8 mouse cellular contexts compared by ENCODE assay signal in the genomic region with DNA sequence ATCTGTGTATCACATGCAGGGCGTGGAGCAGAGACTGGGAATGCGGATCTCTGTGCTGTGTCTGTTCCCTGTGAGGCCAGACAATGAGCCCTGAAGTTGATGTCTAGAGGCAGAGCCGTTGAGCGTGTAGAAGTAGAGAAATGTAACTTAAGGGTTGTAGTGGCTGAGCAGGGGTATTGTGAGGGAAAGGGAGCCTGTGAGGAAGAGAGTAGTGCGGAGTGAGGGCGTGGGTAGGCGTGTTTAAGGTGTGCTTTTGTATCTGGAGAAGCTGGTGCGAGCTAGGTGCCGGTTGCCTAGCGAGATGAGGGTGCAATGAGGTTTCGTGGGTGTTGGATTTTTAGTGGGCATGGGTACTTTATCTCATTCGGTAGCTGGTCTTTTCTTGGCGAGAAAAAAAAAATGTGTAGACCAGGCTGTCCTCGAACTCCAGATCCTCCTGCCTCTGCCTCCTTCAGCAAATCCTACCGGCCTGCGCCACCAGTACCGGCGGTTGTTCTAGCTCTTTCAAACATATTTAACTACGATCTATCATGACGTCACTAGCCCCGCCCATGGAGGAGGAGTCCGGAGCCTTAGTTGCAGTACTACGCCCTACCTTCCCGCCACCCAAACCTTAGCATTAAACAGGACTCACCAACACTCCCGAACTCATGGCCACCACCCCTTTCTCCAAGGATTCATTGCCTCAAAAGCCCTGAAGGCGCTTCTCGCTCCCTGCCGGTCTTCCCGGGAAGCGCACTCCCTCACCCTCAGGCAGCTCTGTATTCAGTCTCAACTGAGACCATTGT. TPM values are rescaled to one million over a fixed set of nuclear protein-coding genes. Genes with fewer than 3 reads are reported as not detected.
DNase-seq lines count a peak whose midpoint lies in the region; ATAC-seq and TF ChIP-seq lines count a peak whose summit lies in the region.

No protein-coding gene starts in this region.

- no peaks in the 10 kb centered on the region for H3K36me3 ChIP-seq in CH12.LX (replicated peaks in 1 of 2; ENCODE audit: control insufficient read depth in 1 of 2, insufficient read depth in 1 of 2, low read length in 1 of 2)
- H3K36me3 ChIP-seq in forebrain, embryonic 11.5 days (ENCODE audit: control insufficient read depth, insufficient read depth, low read length) = no peaks in the 10 kb centered on the region
- H3K36me3 ChIP-seq in heart, postnatal 0 days (replicated peaks; ENCODE audit: control insufficient read depth, insufficient read depth, low read length) = no peaks in the 10 kb centered on the region
- H3K36me3 ChIP-seq in liver, embryonic 16.5 days (ENCODE audit: control insufficient read depth, insufficient read depth) = no peaks in the 10 kb centered on the region
- H3K36me3 ChIP-seq in neural tube, embryonic 13.5 days = no peaks in the 10 kb centered on the region
- H3K36me3 ChIP-seq in testis, adult 2 months (ENCODE audit: control insufficient read depth, insufficient read depth, low read length) = no peaks in the 10 kb centered on the region

- no peaks in the 10 kb centered on the region for H3K9me3 ChIP-seq in CH12.LX (replicated peaks; ENCODE audit: low read length)
- no peaks in the 10 kb centered on the region for H3K9me3 ChIP-seq in forebrain, embryonic 11.5 days (ENCODE audit: control insufficient read depth, low read length)
- H3K9me3 ChIP-seq in heart, postnatal 0 days (replicated peaks; ENCODE audit: control insufficient read depth, low read length) = no peaks in the 10 kb centered on the region
- H3K9me3 ChIP-seq in liver, embryonic 16.5 days (replicated peaks; ENCODE audit: control insufficient read depth, low read length) = no peaks in the 10 kb centered on the region
- no peaks in the 10 kb centered on the region for H3K9me3 ChIP-seq in neural tube, embryonic 13.5 days

- H3K9ac ChIP-seq in CH12.LX (ENCODE audit: insufficient read depth, low read depth) = peak overlapping the region; percentile 28; the same call in 1 of the 2 replicates
- H3K9ac ChIP-seq in forebrain, embryonic 11.5 days (ENCODE audit: low read length) = peak overlapping the region; percentile 66
- H3K9ac ChIP-seq in heart, postnatal 0 days (replicated peaks; ENCODE audit: low read depth, low read length) = no peak overlapping the region; the same call in 1 of the 2 replicates
- H3K9ac ChIP-seq in liver, embryonic 16.5 days (ENCODE audit: low read depth, low read length) = peak overlapping the region; percentile 52
- H3K9ac ChIP-seq in neural tube, embryonic 13.5 days = peak overlapping the region; percentile 73

- peak; percentile 35; the same call in 1 of the 2 replicates for TF ChIP-seq POLR2A in CH12.LX (IDR thresholded peaks at IDR 0.05; ENCODE audit: low read depth, low read length)
- TF ChIP-seq POLR2A in testis, adult 2 months (IDR thresholded peaks at IDR 0.05; ENCODE audit: control insufficient read depth, low read depth, low read length) = no peak

- no peaks in the 10 kb centered on the region for H3K79me2 ChIP-seq in CH12.LX (replicated peaks; ENCODE audit: control insufficient read depth, extremely low read depth, insufficient read depth, poor library complexity, severe bottlenecking)

- TF ChIP-seq RAD21 in CH12.LX (IDR thresholded peaks at IDR 0.05; ENCODE audit: low read depth, low read length) = no peak; the same call in none of the 2 replicates

- in situ Hi-C loops in CH12.LX (cut with MboI; ENCODE audit: low pct_ligation_motif_present, low pct_unique_long_range_greater_than_20kb, low sequenced_read_pairs) = loop anchor here (5.0 kb wide), 2 partner anchors 33 to 78 kb away; no protein-coding TSS in a partner anchor

- dilution Hi-C loops in CH12.LX (cut with MboI; ENCODE audit: extremely low pct_ligation_motif_present, extremely low pct_unique_long_range_greater_than_20kb, low sequenced_read_pairs) = no loop called here

- peaks cover 10 to 44% of the 10 kb centered on the region in 2 experiments; a peak in 3 of 4 replicates for H3K4me1 ChIP-seq in CH12.LX (ENCODE audit: control insufficient read depth in 1 of 2, insufficient read depth in 2 of 2)
- H3K4me1 ChIP-seq in forebrain, embryonic 11.5 days (replicated peaks; ENCODE audit: control insufficient read depth, insufficient read depth, low read length) = no peaks in the 10 kb centered on the region
- no peaks in the 10 kb centered on the region for H3K4me1 ChIP-seq in heart, postnatal 0 days (ENCODE audit: control insufficient read depth, insufficient read depth)
- H3K4me1 ChIP-seq in liver, embryonic 16.5 days (ENCODE audit: control insufficient read depth, low read depth, low read length) = peaks cover 4% of the 10 kb centered on the region
- peaks cover 15% of the 10 kb centered on the region for H3K4me1 ChIP-seq in neural tube, embryonic 13.5 days (replicated peaks)
- H3K4me1 ChIP-seq in testis, adult 2 months (ENCODE audit: control insufficient read depth, insufficient read depth, low read length) = peaks cover 2% of the 10 kb centered on the region

- H3K4me3 ChIP-seq in CH12.LX (replicated peaks in 1 of 3; ENCODE audit: low read depth in 2 of 3, low read length in 2 of 3, poor library complexity in 1 of 3) = peak overlapping the region; percentile 62 to 75 (median 69)
- peak overlapping the region; percentile 55 for H3K4me3 ChIP-seq in forebrain, embryonic 11.5 days (ENCODE audit: low read depth, low read length)
- H3K4me3 ChIP-seq in heart, postnatal 0 days (ENCODE audit: low read depth, low read length) = peak overlapping the region; percentile 41
- H3K4me3 ChIP-seq in liver, embryonic 16.5 days (ENCODE audit: low read depth, low read length) = peak overlapping the region; percentile 63
- H3K4me3 ChIP-seq in neural tube, embryonic 13.5 days = peak overlapping the region; percentile 52
- H3K4me3 ChIP-seq in testis, adult 2 months (ENCODE audit: control insufficient read depth, low read depth, low read length) = peak overlapping the region; percentile 84

- peak overlapping the region; percentile 9; the same call in 1 of the 2 replicates for H3K27ac ChIP-seq in CH12.LX (ENCODE audit: insufficient read depth, low read depth)
- 0 out of 2 replicates have a peak overlapping the region, but pooled peaks have one; percentile 50 for H3K27ac ChIP-seq in forebrain, embryonic 11.5 days (ENCODE audit: low read depth, low read length)
- no peak overlapping the region for H3K27ac ChIP-seq in heart, postnatal 0 days (ENCODE audit: low read depth)
- H3K27ac ChIP-seq in liver, embryonic 16.5 days (ENCODE audit: low read length) = no peak overlapping the region
- peak overlapping the region; percentile 90 for H3K27ac ChIP-seq in neural tube, embryonic 13.5 days (replicated peaks)
- H3K27ac ChIP-seq in testis, adult 2 months (ENCODE audit: control insufficient read depth, insufficient read depth, low read depth, low read length) = no peak overlapping the region

- WGBS in forebrain, embryonic 11.5 days = 2% methylated on average over 30 of the region's 30 CpGs
- WGBS in heart, postnatal 0 days = 1% methylated on average over 30 of the region's 30 CpGs
- WGBS in liver, embryonic 16.5 days (ENCODE audit: insufficient replicate concordance) = 4% methylated on average over 30 of the region's 30 CpGs
- 2% methylated on average over 30 of the region's 30 CpGs for WGBS in neural tube, embryonic 13.5 days

- no peaks in the 10 kb centered on the region for H3K27me3 ChIP-seq in CH12.LX (replicated peaks)
- H3K27me3 ChIP-seq in forebrain, embryonic 11.5 days (ENCODE audit: control insufficient read depth, insufficient read depth, low read length) = no peaks in the 10 kb centered on the region
- H3K27me3 ChIP-seq in heart, postnatal 0 days (ENCODE audit: control insufficient read depth, insufficient read depth, low read length) = no peaks in the 10 kb centered on the region
- no peaks in the 10 kb centered on the region for H3K27me3 ChIP-seq in liver, embryonic 16.5 days (ENCODE audit: control insufficient read depth, insufficient read depth, low read depth, low read length)
- H3K27me3 ChIP-seq in neural tube, embryonic 13.5 days = no peaks in the 10 kb centered on the region
- no peaks in the 10 kb centered on the region for H3K27me3 ChIP-seq in testis, adult 2 months (ENCODE audit: control insufficient read depth, insufficient read depth, low read length)

- DNase-seq in CH12.LX (ENCODE audit: extremely low read depth) = peak; percentile 90
- DNase-seq in c-Kit-positive CD71-positive TER-119-negative erythroid progenitor cells, embryonic 14.5 days (ENCODE audit: low read depth) = peak; percentile 85
- DNase-seq in forebrain, embryonic 11.5 days (ENCODE audit: low spot score) = peak; percentile 96
- peak; percentile 99 for DNase-seq in heart, postnatal 0 days (ENCODE audit: low spot score)
- DNase-seq in kidney, postnatal 4 days = peak; percentile 90 to 95

- peak overlapping the region; percentile 44 for H3K4me2 ChIP-seq in CH12.LX (ENCODE audit: insufficient read depth, low read depth, poor library complexity, severe bottlenecking)
- H3K4me2 ChIP-seq in forebrain, embryonic 11.5 days (ENCODE audit: low read depth, low read length, severe bottlenecking) = peak overlapping the region; percentile 63
- H3K4me2 ChIP-seq in heart, postnatal 0 days (ENCODE audit: low read depth, low read length) = peak overlapping the region; percentile 58
- peak overlapping the region; percentile 88 for H3K4me2 ChIP-seq in liver, embryonic 16.5 days (ENCODE audit: low read depth, low read length)
- peak overlapping the region; percentile 66 for H3K4me2 ChIP-seq in neural tube, embryonic 13.5 days

- peak in 1 of 2 experiments; percentile 39; a peak in 2 of 4 replicates for TF ChIP-seq CTCF in CH12.LX (conservative IDR thresholded peaks at IDR 0.05 in 1 of 2, IDR thresholded peaks at IDR 0.05 in 1 of 2; ENCODE audit: low read depth in 2 of 2, low read length in 2 of 2)
- TF ChIP-seq CTCF in heart, postnatal 0 days (IDR thresholded peaks at IDR 0.05; ENCODE audit: low read depth) = peak; percentile 74
- TF ChIP-seq CTCF in testis, adult 2 months (IDR thresholded peaks at IDR 0.05; ENCODE audit: control insufficient read depth, insufficient read depth, insufficient replicate concordance, low read depth, low read length) = peak; percentile 61

- no peak for TF ChIP-seq EP300 in CH12.LX (IDR thresholded peaks at IDR 0.05; ENCODE audit: low read length)
- TF ChIP-seq EP300 in heart, postnatal 0 days (IDR thresholded peaks at IDR 0.05; ENCODE audit: low read depth) = no peak

- peak; percentile 93 for ATAC-seq in forebrain, embryonic 11.5 days (replicated peaks; ENCODE audit: low FRiP score)
- peak; percentile 94 for ATAC-seq in heart, postnatal 0 days (ENCODE audit: insufficient read depth, low read depth)
- ATAC-seq in liver, embryonic 16.5 days (ENCODE audit: low read depth) = peak; percentile 83
- ATAC-seq in neural tube, embryonic 13.5 days (ENCODE audit: low read depth) = peak; percentile 85

RNA-seq across cellular contexts. Expression of a gene that starts 25.1 kb away (rescaled TPM):
- total RNA-seq in CH12.LX (2012; rRNA removed) = not detected in 2 replicates
- total RNA-seq in CH12.LX (2014; rRNA removed) = not detected in 2 replicates
- polyA plus RNA-seq in CH12.LX (2012; ENCODE audit: insufficient read length, low read depth) = not detected in 2 replicates
- polyA plus RNA-seq in forebrain, embryonic 11.5 days (2014; fragmentation: Nextera tagmentation; extraction: Ambion mirVana) = not detected in 2 replicates
- total RNA-seq in heart, postnatal 0 days (2014; rRNA removed; ENCODE audit: low replicate concordance) = not detected in 2 replicates
- not detected in 2 replicates for polyA plus RNA-seq in heart, postnatal 0 days (2015; fragmentation: Nextera tagmentation; extraction: Ambion mirVana)
- 0.61 and 0.78 TPM in 2 replicates for polyA plus RNA-seq in liver, embryonic 16.5 days (2015; fragmentation: Nextera tagmentation; extraction: Ambion mirVana)
- polyA plus RNA-seq in neural tube, embryonic 13.5 days (2015; fragmentation: Nextera tagmentation; extraction: Ambion mirVana) = 0.10 TPM in 1 of 2 replicates, not detected in the other
- polyA plus RNA-seq in testis, adult 2 months (2012; rRNA removed) = 0.25 TPM in 1 of 2 replicates, not detected in the other

RNA-seq across cellular contexts. Expression of a gene that starts 41.1 kb away (rescaled TPM):
- total RNA-seq in CH12.LX (2012; rRNA removed) (1.1 and 1.3 TPM in 2 replicates), CH12.LX (2014; rRNA removed) (1.1 and 1.3 TPM in 2 replicates)
- polyA plus RNA-seq in CH12.LX (2012; ENCODE audit: insufficient read length, low read depth) = 0.29 and 0.79 TPM in 2 replicates
- polyA plus RNA-seq in forebrain, embryonic 11.5 days (2014; fragmentation: Nextera tagmentation; extraction: Ambion mirVana) = not detected in 2 replicates
- not detected in 2 replicates for total RNA-seq in heart, postnatal 0 days (2014; rRNA removed; ENCODE audit: low replicate concordance)
- not detected in 2 replicates for polyA plus RNA-seq in heart, postnatal 0 days (2015; fragmentation: Nextera tagmentation; extraction: Ambion mirVana)
- not detected in 2 replicates for polyA plus RNA-seq in liver, embryonic 16.5 days (2015; fragmentation: Nextera tagmentation; extraction: Ambion mirVana)
- 0.63 TPM in 1 of 2 replicates, not detected in the other for polyA plus RNA-seq in neural tube, embryonic 13.5 days (2015; fragmentation: Nextera tagmentation; extraction: Ambion mirVana)
- polyA plus RNA-seq in testis, adult 2 months (2012; rRNA removed) = 19.1 and 37.2 TPM in 2 replicates

Comparison
In these comparisons a context has a peak if more than half of its experiments do, and no peak if none do; other contexts are left out.
1. H3K27ac ChIP-seq: peak in CH12.LX (single experiment), forebrain, embryonic 11.5 days (single experiment) and neural tube, embryonic 13.5 days (single experiment); none in heart, postnatal 0 days (single experiment), liver, embryonic 16.5 days (single experiment) and testis, adult 2 months (single experiment).
2. RNA of a gene that starts 41.1 kb away (polyA plus RNA-seq): 19.1 to 37.2 TPM in testis, adult 2 months; 0.63 TPM in neural tube, embryonic 13.5 days, 0.29 to 0.79 TPM in CH12.LX, not detected in forebrain, embryonic 11.5 days, not detected in heart, postnatal 0 days and not detected in liver, embryonic 16.5 days; every median in the first group is over 10 times any median in the second.
3. Peak in every context shown above with its lines, with median percentiles within 50 percentile points of each other: DNase-seq, H3K4me2 ChIP-seq, H3K4me3 ChIP-seq and ATAC-seq.